Mouse (Mus musculus) kidney, embryonic 14.5 days (tissue): Measurements from ENCODE around the gene Tacc2. TPM values are rescaled to one million over a fixed set of nuclear protein-coding genes. Genes with fewer than 3 reads are reported as not detected.

ENCODE experiments used
- ATAC-seq: fragments of 200-750 bp; cut with Nextera tagmentation; 2 replicates; pipeline ENCODE4 v1.8.0; 2017; ENCODE audit warnings: moderate number of reproducible peaks, mild to moderate bottlenecking, moderate TSS enrichment, moderate library complexity; ENCODE audit not compliant: low FRiP score, low TSS enrichment
- H3K27ac ChIP-seq: fragments of 300-500 bp; sonication (generic); 2 replicates; pipeline ENCODE4 v1.5.1; 2014; ENCODE audit warnings: low read depth, mild to moderate bottlenecking, low read length, moderate library complexity, mixed read lengths
- H3K27me3 ChIP-seq: fragments of 300-500 bp; sonication (generic); 2 replicates; pipeline ENCODE4 v1.6.1; 2014; ENCODE audit warnings: mild to moderate bottlenecking, low read length; ENCODE audit not compliant: control insufficient read depth, insufficient read depth
- H3K36me3 ChIP-seq: fragments of 300-500 bp; sonication (generic); 2 replicates; pipeline ENCODE4 v1.6.1; 2014; ENCODE audit warnings: low read length, mixed read lengths; ENCODE audit not compliant: control insufficient read depth, insufficient read depth
- H3K4me1 ChIP-seq: fragments of 300-500 bp; sonication (generic); 2 replicates; pipeline ENCODE4 v1.6.1; 2014; ENCODE audit warnings: low read length, mixed read lengths; ENCODE audit not compliant: control insufficient read depth, insufficient read depth
- H3K4me2 ChIP-seq: fragments of 300-500 bp; sonication (generic); replicated peaks from 2 replicates; pipeline ENCODE4 v1.6.1; 2014; ENCODE audit warnings: low read depth, mild to moderate bottlenecking, low read length
- H3K4me3 ChIP-seq: fragments of 300-500 bp; sonication (generic); 2 replicates; pipeline ENCODE4 v1.5.1; 2014; ENCODE audit warnings: mild to moderate bottlenecking, low read length
- H3K9ac ChIP-seq: fragments of 300-500 bp; sonication (generic); 2 replicates; pipeline ENCODE4 v1.6.1; 2014; ENCODE audit warnings: low read depth, mild to moderate bottlenecking, low read length, moderate library complexity
- H3K9me3 ChIP-seq: fragments of 300-500 bp; sonication (generic); 2 replicates; pipeline ENCODE4 v1.6.1; 2016; ENCODE audit warnings: low read length; ENCODE audit not compliant: control insufficient read depth
- WGBS: fragments of 180-500 bp; shearing (Covaris S2); extraction: QIAGEN DNeasy Blood & Tissue Kit; methylation state at CpG from one replicate; pipeline ENCODE4 v1.1.7; 2014; 5-methylcytosine and 5-hydroxymethylcytosine counted together
- polyA plus RNA-seq: library from polyadenylated mRNA; unstranded; fragments of >200 nt; fragmentation: Nextera tagmentation; extraction: Ambion mirVana; gene quantifications from 2 replicates; pipeline ENCODE4 v1.2.1, GENCODE M21; 2014

Tacc2 gene
- polyA plus RNA-seq, 1 experiment from 2014 or later: 41.5 TPM

GRCm38 (mm10) chr7:130757326-130757865, 180.2 kb downstream of the Tacc2 start:
- no peak for ATAC-seq
- peaks cover 46% of the 10 kb centered on the region for H3K36me3 ChIP-seq
- WGBS: 72% methylated on average over 11 of the region's 11 CpGs

DNA sequence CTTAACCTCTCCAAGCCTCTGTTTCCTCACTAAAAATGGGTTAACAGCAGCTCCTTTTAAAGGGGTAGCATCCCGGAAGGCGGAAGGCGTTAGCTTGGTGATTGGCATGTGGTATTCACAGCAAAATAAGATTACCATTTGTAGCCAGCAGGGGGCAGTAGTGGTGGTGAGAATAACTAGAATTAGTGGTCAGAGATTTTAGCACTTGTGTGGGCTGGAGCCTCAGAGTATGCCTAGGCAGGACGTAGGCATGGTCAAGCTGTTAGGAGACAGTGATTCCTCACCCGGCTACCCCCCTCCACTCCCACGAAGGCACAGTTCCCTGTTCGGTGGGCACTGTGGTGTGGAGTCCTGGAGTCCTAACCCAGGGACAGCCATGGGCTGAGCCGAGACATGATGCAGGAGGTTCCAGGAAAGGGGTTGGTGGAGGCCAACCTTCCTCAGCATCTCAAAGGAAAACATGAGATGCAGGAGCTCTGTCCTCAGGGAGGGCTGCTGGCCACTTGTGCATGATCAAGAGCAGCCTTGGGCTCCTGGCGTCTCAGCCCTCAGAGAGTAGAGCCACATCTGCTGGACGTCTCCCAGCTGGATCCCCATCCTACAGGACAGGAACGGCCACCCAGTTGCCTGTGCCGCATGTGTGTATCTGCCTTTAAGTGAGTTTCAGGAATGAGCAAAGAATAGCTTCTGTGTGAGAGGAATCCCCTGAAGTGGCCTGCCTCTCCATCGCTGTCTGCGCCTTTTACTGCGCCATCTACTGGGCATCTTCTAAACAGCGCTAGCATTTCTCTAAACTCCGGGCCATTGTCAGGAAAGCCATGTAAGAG, 185.0 kb downstream of the Tacc2 start:
- Histone ChIP-seq H3K9me3 (no peaks in the 10 kb centered on the region), H3K27me3 (no peaks in the 10 kb centered on the region), H3K27ac (no peak overlapping the region), H3K36me3 (peaks cover 41% of the 10 kb centered on the region; the same call in 1 of the 2 replicates), H3K9ac (no peak overlapping the region), H3K4me2 (no peak overlapping the region), H3K4me3 (no peak overlapping the region), H3K4me1 (no peaks in the 10 kb centered on the region)
- WGBS: 44% methylated on average over 17 of the region's 17 CpGs
- ATAC-seq: peak; percentile 68

More at GRCm38 (mm10) chr7:130757326-130757865, 180.2 kb downstream of the Tacc2 start:
- Histone ChIP-seq H3K9ac (no peak overlapping the region), H3K4me2 (no peak overlapping the region), H3K27me3 (no peaks in the 10 kb centered on the region), H3K27ac (no peak overlapping the region), H3K9me3 (no peaks in the 10 kb centered on the region), H3K4me3 (no peak overlapping the region), H3K4me1 (no peaks in the 10 kb centered on the region)

DNA sequence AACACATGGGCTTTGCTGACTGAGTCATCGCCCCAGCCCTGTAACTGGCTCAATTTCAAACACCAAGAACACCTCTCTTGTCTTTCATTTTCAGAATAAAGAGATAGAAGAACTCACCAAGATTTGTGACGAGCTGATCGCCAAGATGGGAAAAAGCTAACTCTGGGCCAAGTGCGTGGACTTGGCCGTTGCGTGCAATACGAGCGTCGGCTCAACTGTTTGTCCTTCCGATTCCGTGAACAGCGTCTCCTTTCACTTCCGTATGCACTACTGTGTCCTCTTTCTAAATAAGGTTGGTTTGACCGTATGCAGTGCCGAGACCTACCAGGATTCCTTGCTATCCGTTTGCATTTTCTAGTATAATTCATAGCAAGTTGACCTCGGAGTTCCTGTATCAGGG, 186.9 kb downstream of the Tacc2 start:
- no peak overlapping the region for H3K4me2 ChIP-seq
- no peaks in the 10 kb centered on the region for H3K9me3 ChIP-seq
- no peak overlapping the region for H3K9ac ChIP-seq
- no peak overlapping the region for H3K4me3 ChIP-seq
- H3K27ac ChIP-seq: no peak overlapping the region
- ATAC-seq: no peak
- H3K36me3 ChIP-seq: peaks cover 34% of the 10 kb centered on the region; the same call in 1 of the 2 replicates
- 96% methylated on average over 17 of the region's 17 CpGs for WGBS
- no peaks in the 10 kb centered on the region for H3K4me1 ChIP-seq
- no peaks in the 10 kb centered on the region for H3K27me3 ChIP-seq

- Histone ChIP-seq H3K9me3 (no peaks in the 10 kb centered on the region), H3K4me1 (no peaks in the 10 kb centered on the region), H3K27me3 (no peaks in the 10 kb centered on the region), H3K36me3 (peaks cover 15% of the 10 kb centered on the region; the same call in 1 of the 2 replicates), H3K4me3 (no peak overlapping the region), H3K4me2 (no peak overlapping the region), H3K27ac (no peak overlapping the region), H3K9ac (no peak overlapping the region)
- 79% methylated on average over 30 of the region's 30 CpGs for WGBS
- ATAC-seq: no peak
These were observed 189.4 kb downstream of the Tacc2 start for GRCm38 (mm10) chr7:130766411-130767170.

GRCm38 (mm10) chr7:130768151-130768550, 190.9 kb downstream of the Tacc2 start:
- no peak overlapping the region for H3K4me2 ChIP-seq
- no peak overlapping the region for H3K9ac ChIP-seq
- H3K9me3 ChIP-seq: no peaks in the 10 kb centered on the region
- no peak overlapping the region for H3K27ac ChIP-seq
- no peak for ATAC-seq
- WGBS: 90% methylated on average over 4 of the region's 4 CpGs
- H3K4me3 ChIP-seq: no peak overlapping the region
- peaks cover 15% of the 10 kb centered on the region; the same call in 1 of the 2 replicates for H3K36me3 ChIP-seq
- no peaks in the 10 kb centered on the region for H3K27me3 ChIP-seq
- H3K4me1 ChIP-seq: no peaks in the 10 kb centered on the region

DNA sequence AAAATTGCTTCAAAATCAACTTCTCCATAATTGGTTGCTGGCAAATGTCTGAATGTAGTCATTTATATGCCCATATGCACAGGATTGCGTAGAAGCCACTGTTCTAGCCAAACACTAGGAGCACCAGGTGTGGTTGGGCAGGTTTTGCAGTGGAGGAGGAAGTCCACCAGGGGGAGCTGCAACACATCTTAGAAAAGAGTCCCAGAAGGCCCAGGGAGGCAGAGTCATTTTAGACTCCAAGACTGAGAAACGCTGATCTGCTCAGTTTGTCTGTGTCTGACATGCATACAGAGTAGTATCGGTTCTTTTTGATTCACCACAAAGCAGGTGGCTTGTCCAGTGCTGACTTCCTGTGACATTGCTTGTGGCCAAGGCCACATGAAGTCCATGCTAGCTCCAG, 193.5 kb downstream of the Tacc2 start:
- no peak for ATAC-seq
- H3K9ac ChIP-seq: no peak overlapping the region
- no peak overlapping the region for H3K4me2 ChIP-seq
- no peaks in the 10 kb centered on the region for H3K27me3 ChIP-seq
- H3K4me3 ChIP-seq: no peak overlapping the region
- no peaks in the 10 kb centered on the region for H3K9me3 ChIP-seq
- WGBS: 31% methylated on average over 3 of the region's 3 CpGs
- no peaks in the 10 kb centered on the region for H3K36me3 ChIP-seq
- H3K4me1 ChIP-seq: no peaks in the 10 kb centered on the region
- no peak overlapping the region for H3K27ac ChIP-seq

- no peaks in the 10 kb centered on the region for H3K36me3 ChIP-seq
- H3K27me3 ChIP-seq: no peaks in the 10 kb centered on the region
- H3K4me1 ChIP-seq: no peaks in the 10 kb centered on the region
- 74% methylated on average over 11 of the region's 11 CpGs for WGBS
- no peak overlapping the region for H3K4me3 ChIP-seq
- H3K9ac ChIP-seq: no peak overlapping the region
- no peak overlapping the region for H3K4me2 ChIP-seq
- H3K27ac ChIP-seq: no peak overlapping the region
- H3K9me3 ChIP-seq: no peaks in the 10 kb centered on the region
- no peak for ATAC-seq
These were observed 196.1 kb downstream of the Tacc2 start for GRCm38 (mm10) chr7:130773171-130773830.

- WGBS: 59% methylated on average over 9 of the region's 9 CpGs
- H3K27me3 ChIP-seq: no peaks in the 10 kb centered on the region
These were observed 196.8 kb downstream of the Tacc2 start, which contains the start of gene Btbd16 for GRCm38 (mm10) chr7:130773914-130774630. Gene Btbd16 (plus strand): TSS chr7:130774069.

More at GRCm38 (mm10) chr7:130773914-130774630, 196.8 kb downstream of the Tacc2 start, which contains the start of gene Btbd16:
- Histone ChIP-seq H3K4me1 (no peaks in the 10 kb centered on the region), H3K27ac (no peak within 1 kb of the TSS), H3K9me3 (no peaks in the 10 kb centered on the region), H3K36me3 (no peaks in the 10 kb centered on the region), H3K4me2 (no peak within 1 kb of the TSS), H3K4me3 (no peak within 1 kb of the TSS), H3K9ac (no peak within 1 kb of the TSS)
- no peak for ATAC-seq
